In the genomic region with DNA sequence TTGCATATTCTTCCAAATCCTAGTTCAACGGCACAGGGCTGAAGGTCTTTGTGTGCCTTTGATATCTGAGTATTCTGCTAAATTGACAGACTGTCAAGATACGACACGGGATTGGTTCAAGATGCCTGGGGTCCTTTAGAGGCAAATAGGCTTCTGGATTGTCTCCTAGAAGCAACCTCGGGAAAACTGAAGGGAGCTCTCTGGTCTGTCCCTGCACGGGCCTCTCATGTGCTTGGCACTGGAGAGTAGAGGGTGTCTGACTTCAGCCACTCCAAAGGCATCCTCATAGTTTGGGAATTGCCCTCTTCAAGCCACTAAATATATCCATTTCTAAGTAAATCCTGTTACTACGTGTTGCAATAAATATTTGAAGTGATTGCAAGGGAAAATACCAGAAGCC, we compare ENCODE assay signal across 11 mouse cellular contexts.
"Had no signal": no experiment of that assay in that cellular context is flagged by ENCODE, and none has a peak within 500 bp of the region (broad histone marks: within the 10 kb centered on the region; RNA-seq: fewer than 3 reads in every experiment).

No protein-coding gene starts in this region.

- H3K4me1 ChIP-seq: limb, embryonic 12.5 days; liver, embryonic 13.5 days; midbrain, embryonic 10.5 days had no signal

- H3K36me3 ChIP-seq: limb, embryonic 12.5 days; liver, embryonic 13.5 days; midbrain, embryonic 10.5 days had no signal

- H3K27me3 ChIP-seq: limb, embryonic 12.5 days; liver, embryonic 13.5 days had no signal

- DNase-seq: kidney, adult 18-20 months; liver; liver, embryonic 13.5 days; liver, postnatal 0 days; right cerebral cortex, postnatal 14 days; thymus, postnatal 4 days had no signal

- H3K4me3 ChIP-seq: layer of hippocampus, adult 2 months; limb, embryonic 12.5 days; liver, embryonic 13.5 days; midbrain, embryonic 10.5 days had no signal

- H3K4me2 ChIP-seq: limb, embryonic 12.5 days; liver, embryonic 13.5 days had no signal

- H3K9me3 ChIP-seq: limb, embryonic 12.5 days; liver, embryonic 13.5 days; midbrain, embryonic 10.5 days had no signal

- H3K9ac ChIP-seq: limb, embryonic 12.5 days; liver, embryonic 13.5 days; liver, postnatal 0 days had no signal

- ATAC-seq: liver, postnatal 0 days; midbrain, embryonic 16.5 days had no signal

- H3K27ac ChIP-seq: kidney, postnatal 0 days; layer of hippocampus, adult 2 months; limb, embryonic 12.5 days; liver, embryonic 13.5 days; midbrain, embryonic 10.5 days had no signal
